Mouse (Mus musculus) G1E (cell line): Measurements from ENCODE around the gene Bbof1. TPM values are rescaled to one million over a fixed set of nuclear protein-coding genes. Genes with fewer than 3 reads are reported as not detected.

Experiments
- ATAC-seq: 2 replicates; pipeline ENCODE4 v1.8.0; 2016; ENCODE audit warnings: mild to moderate bottlenecking; ENCODE audit not compliant: insufficient number of reproducible peaks, poor library complexity, low FRiP score, severe bottlenecking; ENCODE audit errors: extremely low read depth
- DNase-seq: peaks from one replicate; pipeline ENCODE4 v3.0.0; 2012; ENCODE audit warnings: low spot score
- H3K27me3 ChIP-seq: 2 replicates; pipeline ENCODE4 v1.6.1; 2012; ENCODE audit warnings: mild to moderate bottlenecking, low read length, inconsistent platforms; ENCODE audit not compliant: insufficient read depth
- H3K36me3 ChIP-seq: replicated peaks from 2 replicates; pipeline ENCODE3; 2012; ENCODE audit warnings: mild to moderate bottlenecking, inconsistent platforms
- H3K4me1 ChIP-seq: 2 replicates; pipeline ENCODE4 v1.6.1; 2012; ENCODE audit warnings: low read depth, low read length, inconsistent platforms, mixed read lengths; ENCODE audit not compliant: insufficient read depth
- H3K4me3 ChIP-seq: 2 replicates; pipeline ENCODE4 v1.5.1; 2012; ENCODE audit warnings: low read depth, mild to moderate bottlenecking, inconsistent platforms, low read length, moderate library complexity, mixed read lengths
- H3K9me3 ChIP-seq: replicated peaks from 2 replicates; pipeline ENCODE4 v1.6.1; 2012; ENCODE audit warnings: inconsistent platforms
- CTCF ChIP-seq: IDR thresholded peaks from 2 replicates; pipeline ENCODE4 v1.5.1; 2012; ENCODE audit warnings: low read depth, low read length, inconsistent platforms, mixed read lengths
- GATA1 ChIP-seq: IDR thresholded peaks from 2 replicates; pipeline ENCODE4 v1.6.1; 2012; ENCODE audit warnings: borderline replicate concordance, low read length, inconsistent platforms, mixed read lengths
- GATA2 ChIP-seq: IDR thresholded peaks from 2 replicates; pipeline ENCODE4 v1.6.1; 2012; ENCODE audit warnings: low read depth, low read length, inconsistent platforms, borderline replicate concordance
- POLR2AphosphoS5 ChIP-seq: IDR thresholded peaks from 2 replicates; pipeline ENCODE4 v1.6.1; 2012; ENCODE audit warnings: low read depth, low read length, inconsistent platforms; ENCODE audit not compliant: insufficient replicate concordance
- TAL1 ChIP-seq: conservative IDR thresholded peaks from 2 replicates; pipeline ENCODE4 v1.6.1; 2012; ENCODE audit warnings: low read depth, low read length, inconsistent platforms, mixed read lengths
- polyA plus RNA-seq: library from polyadenylated mRNA; stranded (reverse); fragments of >175 nt; gene quantifications from 2 replicates; pipeline ENCODE4 v1.2.3, GENCODE M21; 2012
- total RNA-seq, 2 experiments: library from RNA; stranded (forward) in 1 of 2; stranded (reverse) in 1 of 2; fragments of 200-1000 nt in 1 of 2; fragments of >200 nt in 1 of 2; fragmentation: Nextera tagmentation in 1 of 2; gene quantifications; 2 replicates each; pipeline ENCODE4 v1.2.3; 2014 to 2017

Gene Bbof1
- total and polyA plus RNA-seq, 3 experiments, result 2.2 to 6.0 (median 4.1) TPM

DNA sequence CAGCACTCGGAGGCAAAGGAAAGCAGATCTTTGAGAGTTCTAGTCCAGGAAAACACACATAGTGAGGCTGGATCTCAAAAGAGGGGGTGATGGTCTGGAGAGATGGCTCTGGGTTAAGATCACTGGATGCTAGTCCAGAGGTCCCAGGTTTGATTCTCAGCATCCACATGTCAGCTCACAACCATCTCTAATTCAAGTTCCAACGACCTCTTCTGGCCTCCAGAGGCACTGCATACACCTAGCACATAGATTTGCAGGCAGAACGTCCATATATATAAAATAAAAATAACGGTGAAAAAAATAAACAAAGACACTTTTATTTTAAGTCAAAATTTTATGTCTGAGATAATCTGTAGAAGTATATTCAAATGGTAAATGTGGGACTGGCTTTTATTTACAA is 1.6 kb upstream of the Bbof1 start:
- no peaks in the 10 kb centered on the region for H3K9me3 ChIP-seq
- TF ChIP-seq TAL1 (no peak), POLR2AphosphoS5 (no peak), CTCF (no peak), GATA2 (no peak), GATA1 (no peak)
- DNase-seq, result no peak
- no peak overlapping the region for H3K4me3 ChIP-seq
- peaks cover 29% of the 10 kb centered on the region for H3K4me1 ChIP-seq
- H3K27me3 ChIP-seq, result no peaks in the 10 kb centered on the region
- ATAC-seq, result no peak
- peaks cover 17% of the 10 kb centered on the region for H3K36me3 ChIP-seq

DNA sequence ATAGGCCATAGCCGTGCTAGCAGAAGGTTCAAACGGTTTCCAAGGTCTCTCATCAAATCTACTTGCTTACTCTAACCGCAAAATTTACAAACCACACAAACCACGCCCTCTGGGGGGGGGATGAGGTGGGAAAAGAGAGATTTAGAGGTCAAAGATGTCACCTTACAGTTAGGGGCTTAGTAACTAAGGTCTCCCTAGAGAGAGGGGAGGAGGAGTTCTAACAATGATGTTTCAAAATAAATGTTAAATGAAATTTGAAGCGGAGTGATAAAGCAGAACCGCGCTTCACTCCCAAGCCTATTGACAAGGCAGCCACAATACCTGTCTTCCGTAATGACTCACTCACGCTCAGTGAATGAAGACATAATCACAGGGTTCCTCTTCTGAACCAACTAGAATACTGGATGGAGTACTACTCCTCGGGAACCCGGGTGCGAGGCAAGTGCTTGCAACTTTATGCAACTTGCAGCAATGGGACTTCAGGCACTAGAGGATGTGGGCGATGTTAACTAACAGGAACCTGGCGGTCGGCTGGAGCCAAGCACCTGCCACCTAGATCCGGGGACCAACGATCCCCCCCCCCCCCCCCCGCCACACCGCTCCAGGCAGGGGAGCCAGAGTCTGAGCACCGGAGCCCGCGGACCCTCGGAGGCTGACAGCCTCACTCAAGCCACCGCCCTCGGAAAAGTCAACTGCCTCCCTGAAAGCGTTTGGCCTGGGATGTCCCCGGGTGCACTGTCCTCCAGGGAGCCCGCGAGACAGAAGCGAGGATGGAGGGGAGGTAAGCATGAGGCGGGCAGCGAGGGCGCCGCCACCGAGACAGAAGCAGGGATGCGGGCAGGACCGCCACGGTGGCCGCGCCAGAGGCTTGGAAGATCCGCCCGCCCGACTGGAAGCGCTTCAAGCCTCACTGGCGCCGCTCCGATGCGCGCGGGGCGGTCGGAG is 725 bp upstream of the Bbof1 start:
- H3K4me3 ChIP-seq, result peak overlapping the region; percentile 90
- H3K36me3 ChIP-seq, result peaks cover 16% of the 10 kb centered on the region
- H3K9me3 ChIP-seq, result no peaks in the 10 kb centered on the region
- peak; percentile 63 for DNase-seq
- H3K27me3 ChIP-seq, result no peaks in the 10 kb centered on the region
- ATAC-seq, result peak; percentile 48; the same call in 1 of the 2 replicates
- peaks cover 29% of the 10 kb centered on the region for H3K4me1 ChIP-seq
- TF ChIP-seq GATA1 (no peak), GATA2 (no peak), POLR2AphosphoS5 (no peak), CTCF (no peak), TAL1 (no peak)

DNA sequence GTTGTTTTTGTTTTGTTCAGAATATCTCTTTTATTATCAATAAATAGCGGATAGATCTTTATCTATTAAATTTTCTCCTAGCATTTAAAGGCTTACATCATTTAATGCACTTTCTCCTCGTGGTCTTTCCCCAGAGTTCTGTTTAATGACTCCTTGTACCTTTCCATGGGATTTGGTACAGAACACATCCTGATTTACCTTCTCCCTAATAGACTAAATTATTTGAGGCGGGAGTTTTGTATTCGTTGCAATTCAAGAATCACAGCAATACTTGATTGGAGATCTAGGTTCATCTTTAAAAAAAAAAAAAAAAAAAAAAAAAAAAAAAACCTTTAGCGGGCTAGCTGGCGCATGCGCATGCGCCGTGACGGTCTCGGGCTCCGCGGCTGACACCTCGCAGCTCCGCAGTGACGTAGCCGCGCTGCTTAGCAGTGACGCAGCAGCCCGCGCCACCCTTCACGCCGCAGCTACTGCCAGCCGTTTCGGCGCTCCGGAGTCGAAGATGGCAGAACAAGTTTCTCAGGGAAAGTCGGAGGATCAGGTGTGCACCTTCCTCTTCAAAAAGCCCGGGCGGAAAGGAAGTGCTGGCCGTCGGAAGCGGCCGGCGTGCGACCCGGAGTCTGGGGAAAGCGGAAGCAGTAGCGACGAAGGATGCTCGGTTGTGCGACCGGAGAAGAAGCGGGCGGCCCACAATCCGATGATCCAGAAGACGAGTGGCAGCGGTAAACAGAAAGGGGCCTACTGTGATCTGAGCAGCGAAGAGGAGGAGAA is 8.1 kb downstream of the Bbof1 start, which contains the start of gene Rnf113a2:
Rnf113a2 (plus strand) TSS at position 363 of the 771 bp plus-strand sequence.
- H3K4me3 ChIP-seq, result peak within 1 kb of the TSS; percentile 78
- peak; percentile 95 for DNase-seq
- ATAC-seq, result peak; percentile 91

DNA sequence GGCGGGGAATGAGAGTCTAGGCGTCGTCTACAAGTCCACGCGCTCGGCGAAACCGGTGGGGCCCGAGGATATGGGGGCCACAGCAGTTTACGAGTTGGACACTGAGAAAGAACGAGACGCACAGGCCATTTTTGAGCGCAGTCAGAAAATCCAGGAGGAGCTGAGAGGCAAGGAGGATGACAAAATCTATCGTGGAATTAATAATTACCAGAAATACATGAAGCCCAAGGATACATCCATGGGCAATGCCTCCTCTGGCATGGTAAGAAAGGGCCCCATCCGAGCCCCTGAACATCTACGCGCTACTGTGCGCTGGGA is 8.7 kb downstream of the Bbof1 start:
- Histone ChIP-seq H3K36me3 (peaks cover 21% of the 10 kb centered on the region), H3K9me3 (no peaks in the 10 kb centered on the region), H3K4me1 (peaks cover 17% of the 10 kb centered on the region), H3K4me3 (peak overlapping the region; percentile 78), H3K27me3 (no peaks in the 10 kb centered on the region)
- DNase-seq (no peak), ATAC-seq (no peak)
- TF ChIP-seq GATA1 (no peak), POLR2AphosphoS5 (no peak), TAL1 (no peak), CTCF (no peak), GATA2 (no peak)

More for the DNA sequence above, 8.1 kb downstream of the Bbof1 start, which contains the start of gene Rnf113a2:
- TF ChIP-seq CTCF (no peak), TAL1 (no peak), GATA1 (no peak), GATA2 (no peak), POLR2AphosphoS5 (no peak)
- Histone ChIP-seq H3K36me3 (peaks cover 21% of the 10 kb centered on the region), H3K4me1 (peaks cover 17% of the 10 kb centered on the region), H3K27me3 (no peaks in the 10 kb centered on the region), H3K9me3 (no peaks in the 10 kb centered on the region)

DNA sequence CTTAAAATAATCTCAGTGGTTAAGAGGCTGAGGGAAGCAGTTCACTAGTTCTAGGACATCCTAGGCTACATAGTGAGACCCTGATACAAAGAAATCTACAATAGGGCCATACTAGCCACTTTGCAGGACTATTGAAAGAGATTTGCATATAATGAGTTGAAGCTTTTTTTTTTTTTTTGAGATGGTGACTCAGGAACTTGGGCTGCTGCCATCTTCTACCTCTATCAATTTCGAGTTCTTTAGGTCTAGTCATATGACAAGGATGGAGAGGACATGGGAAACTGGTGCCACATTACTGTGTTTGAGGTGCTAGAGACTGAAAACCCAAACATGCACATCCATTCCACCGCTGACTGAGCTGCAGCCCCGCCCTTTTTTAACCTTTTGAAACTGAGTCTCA is 15.1 kb downstream of the Bbof1 start:
- Histone ChIP-seq H3K4me3 (no peak overlapping the region), H3K36me3 (peaks cover 11% of the 10 kb centered on the region), H3K4me1 (peaks cover 2% of the 10 kb centered on the region; the same call in 1 of the 2 replicates), H3K27me3 (no peaks in the 10 kb centered on the region), H3K9me3 (no peaks in the 10 kb centered on the region)
- TF ChIP-seq CTCF (no peak), POLR2AphosphoS5 (no peak), GATA1 (no peak), TAL1 (no peak), GATA2 (no peak)
- ATAC-seq (no peak), DNase-seq (no peak)

DNA sequence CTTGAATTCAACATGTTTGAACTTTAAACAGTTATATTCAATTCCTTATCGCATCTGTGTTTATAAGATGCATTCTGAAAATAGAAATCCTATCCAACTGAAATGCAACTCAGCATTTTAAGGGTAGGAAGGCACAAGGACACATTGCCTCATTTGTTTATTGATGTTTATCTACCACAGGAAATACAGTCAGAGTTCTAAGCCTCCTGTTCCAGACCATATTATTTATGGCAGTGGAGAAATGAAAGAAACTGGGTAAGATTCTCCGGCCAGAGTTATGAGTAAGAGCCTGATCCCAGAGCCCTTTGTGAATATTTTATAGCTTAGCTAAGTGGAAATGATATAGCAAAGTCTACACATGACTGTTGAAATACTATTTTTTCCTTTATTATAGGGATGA is 21.0 kb downstream of the Bbof1 start:
- ATAC-seq (no peak), DNase-seq (no peak)
- H3K27me3 ChIP-seq, result no peaks in the 10 kb centered on the region
- peaks cover 29% of the 10 kb centered on the region for H3K36me3 ChIP-seq
- H3K4me1 ChIP-seq, result no peaks in the 10 kb centered on the region
- no peak for TF ChIP-seq TAL1
- TF ChIP-seq POLR2AphosphoS5, result no peak
- TF ChIP-seq CTCF, result no peak
- no peak for TF ChIP-seq GATA1
- TF ChIP-seq GATA2, result no peak
- no peaks in the 10 kb centered on the region for H3K9me3 ChIP-seq
- H3K4me3 ChIP-seq, result no peak overlapping the region
